In the genomic region with DNA sequence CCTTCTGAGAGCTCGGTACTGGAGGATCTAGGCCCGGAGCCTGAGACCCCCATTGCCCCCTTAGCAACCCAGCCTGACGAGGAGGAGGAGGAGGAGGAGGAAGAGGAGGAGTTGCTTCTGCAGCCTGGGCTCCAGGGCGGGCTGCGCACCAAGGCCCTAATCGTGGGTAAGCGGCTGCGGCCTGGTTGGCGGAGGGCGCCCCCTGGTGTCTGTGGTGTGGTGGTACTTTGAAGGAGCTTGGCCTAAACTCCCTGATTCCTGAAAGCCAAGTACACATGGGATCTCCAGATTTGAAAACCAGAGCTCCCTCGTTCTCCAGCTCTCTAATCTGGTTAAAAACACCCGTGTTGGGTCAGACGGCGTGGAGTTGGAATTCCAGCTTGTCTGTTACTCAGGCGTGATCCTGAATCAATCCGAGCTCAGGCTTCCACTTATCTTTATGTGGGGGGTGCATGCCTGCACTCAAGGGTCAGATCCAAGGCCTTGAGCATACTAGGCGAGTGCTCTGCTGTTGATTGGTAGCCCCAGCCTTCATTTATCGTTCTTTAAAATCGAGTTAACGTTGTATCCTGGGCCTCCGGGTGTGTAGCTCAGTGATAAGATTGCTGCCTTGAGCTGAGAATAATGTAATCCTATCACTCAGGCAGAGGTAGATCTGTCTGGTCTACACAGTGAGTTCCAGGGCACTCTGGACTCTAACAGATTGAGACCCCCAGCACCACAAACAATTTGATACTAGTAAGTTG, we compare ENCODE assay signal across 9 mouse cellular contexts. TPM values are rescaled to one million over a fixed set of nuclear protein-coding genes. Genes with fewer than 3 reads are reported as not detected.
DNase-seq lines count a peak whose midpoint lies in the region; ATAC-seq and TF ChIP-seq lines count a peak whose summit lies in the region.
"Had no signal": no experiment of that assay in that cellular context is flagged by ENCODE, and none has a peak within 500 bp of the region (broad histone marks: within the 10 kb centered on the region; RNA-seq: fewer than 3 reads in every experiment).

No protein-coding gene starts in this region.

- peak overlapping the region; percentile 43 for H3K9ac ChIP-seq in forebrain, embryonic 13.5 days
- no peak overlapping the region for H3K9ac ChIP-seq in heart, postnatal 0 days (replicated peaks; ENCODE audit: low read depth, low read length)

- H3K27me3 ChIP-seq in forebrain, embryonic 13.5 days = no peaks in the 10 kb centered on the region
- H3K27me3 ChIP-seq in heart, postnatal 0 days (ENCODE audit: control insufficient read depth, insufficient read depth, low read length) = no peaks in the 10 kb centered on the region

- TF ChIP-seq EP300 in heart, postnatal 0 days (IDR thresholded peaks at IDR 0.05; ENCODE audit: low read depth) = no peak

- TF ChIP-seq POLR2A in lung, adult 2 months (IDR thresholded peaks at IDR 0.05; ENCODE audit: borderline replicate concordance, extremely low read depth, low read depth, low read length) = no peak
- TF ChIP-seq POLR2A in olfactory bulb, adult 2 months (IDR thresholded peaks at IDR 0.05; ENCODE audit: insufficient read depth, low read depth, low read length) = no peak

- peak overlapping the region; percentile 34 for H3K4me2 ChIP-seq in forebrain, embryonic 13.5 days
- H3K4me2 ChIP-seq in heart, postnatal 0 days (ENCODE audit: low read depth, low read length) = peak overlapping the region; percentile 26

- ATAC-seq in forebrain, embryonic 13.5 days = peak; percentile 59
- ATAC-seq in heart, postnatal 0 days (ENCODE audit: insufficient read depth, low read depth) = 0 out of 2 replicates have a peak, but pooled peaks have one; percentile 45

- peaks cover 4% of the 10 kb centered on the region; the same call in 1 of the 2 replicates for H3K9me3 ChIP-seq in forebrain, embryonic 13.5 days (replicated peaks)
- H3K9me3 ChIP-seq in heart, postnatal 0 days (replicated peaks; ENCODE audit: control insufficient read depth, low read length) = no peaks in the 10 kb centered on the region

- H3K4me3 ChIP-seq in forebrain, embryonic 13.5 days = no peak overlapping the region; the same call in 1 of the 2 replicates
- H3K4me3 ChIP-seq in heart, postnatal 0 days (ENCODE audit: low read depth, low read length) = no peak overlapping the region
- H3K4me3 ChIP-seq in lung, adult 2 months (replicated peaks; ENCODE audit: extremely low read depth, low read depth, low read length) = no peak overlapping the region
- no peak overlapping the region for H3K4me3 ChIP-seq in olfactory bulb, adult 2 months (ENCODE audit: insufficient read depth, low read depth, low read length)
- H3K4me3 ChIP-seq: erythroblast, embryonic 14.5 days had no signal

- H3K36me3 ChIP-seq in forebrain, embryonic 13.5 days (ENCODE audit: poor library complexity, severe bottlenecking) = peaks cover 49% of the 10 kb centered on the region
- peaks cover 27% of the 10 kb centered on the region for H3K36me3 ChIP-seq in heart, postnatal 0 days (replicated peaks; ENCODE audit: control insufficient read depth, insufficient read depth, low read length)

- H3K27ac ChIP-seq in forebrain, embryonic 13.5 days = peak overlapping the region; percentile 35; the same call in 1 of the 2 replicates
- H3K27ac ChIP-seq in heart, postnatal 0 days (ENCODE audit: low read depth) = peak overlapping the region; percentile 39; the same call in 1 of the 2 replicates
- H3K27ac ChIP-seq in olfactory bulb, adult 2 months (ENCODE audit: insufficient read depth, low read depth, low read length) = no peak overlapping the region

- 32% methylated on average over 21 of the region's 21 CpGs for WGBS in forebrain, embryonic 13.5 days
- 21% methylated on average over 21 of the region's 21 CpGs for WGBS in heart, postnatal 0 days
- WGBS in lung, adult 2 months = 29% methylated on average over 21 of the region's 21 CpGs
- 31% methylated on average over 21 of the region's 21 CpGs for WGBS in olfactory bulb, adult 2 months

- peaks cover 45% of the 10 kb centered on the region for H3K4me1 ChIP-seq in forebrain, embryonic 13.5 days
- H3K4me1 ChIP-seq in heart, postnatal 0 days (ENCODE audit: control insufficient read depth, insufficient read depth) = peaks cover 14% of the 10 kb centered on the region
- H3K4me1 ChIP-seq in lung, adult 2 months (ENCODE audit: control insufficient read depth, insufficient read depth, low read length) = peaks cover 12% of the 10 kb centered on the region
- H3K4me1 ChIP-seq in olfactory bulb, adult 2 months (ENCODE audit: control insufficient read depth, insufficient read depth, low read length) = peaks cover 19% of the 10 kb centered on the region

- peak; percentile 94 for TF ChIP-seq CTCF in heart, postnatal 0 days (IDR thresholded peaks at IDR 0.05; ENCODE audit: low read depth)
- peak; percentile 80 for TF ChIP-seq CTCF in lung, adult 2 months (IDR thresholded peaks at IDR 0.05; ENCODE audit: insufficient read depth, low read length)
- peak; percentile 79 for TF ChIP-seq CTCF in olfactory bulb, adult 2 months (IDR thresholded peaks at IDR 0.05; ENCODE audit: insufficient read depth, low read depth, low read length)

- DNase-seq in CD8-positive naive resting alpha-beta T cell, adult 2 months (ENCODE audit: low read depth in 2 of 2, low spot score in 2 of 2) = peak; percentile 79 to 81
- peak; percentile 81 for DNase-seq in c-Kit-positive CD71-positive TER-119-positive erythroid progenitor cells, embryonic 14.5 days (ENCODE audit: low spot score)
- DNase-seq in heart, postnatal 0 days (ENCODE audit: low spot score) = peak; percentile 84
- DNase-seq in layer of hippocampus, adult 18-20 months (ENCODE audit: low spot score in 2 of 2) = peak; percentile 80 to 90
- DNase-seq in lung, adult 2 months = peak; percentile 92
- peak; percentile 79 for DNase-seq in testis, postnatal 14 days (ENCODE audit: low spot score)

RNA-seq across cellular contexts. Expression of a gene that starts 5.7 kb away (rescaled TPM):
- polyA plus RNA-seq in forebrain, embryonic 13.5 days (2015; fragmentation: Nextera tagmentation; extraction: Ambion mirVana) = 38.6 and 39.9 TPM in 2 replicates
- 18.2 and 24.1 TPM in 2 replicates for total RNA-seq in heart, postnatal 0 days (2014; rRNA removed; ENCODE audit: low replicate concordance)
- 14.9 and 15.0 TPM in 2 replicates for polyA plus RNA-seq in heart, postnatal 0 days (2015; fragmentation: Nextera tagmentation; extraction: Ambion mirVana)
- 10 to 100 TPM; 25.0 to 30.2 TPM for total RNA-seq in layer of hippocampus, adult 18-20 months (2021)
- 62.8 and 70.1 TPM in 2 replicates for polyA plus RNA-seq in lung, adult 2 months (2012; rRNA removed)
- not detected in 2 replicates for polyA plus RNA-seq in olfactory bulb, adult 2 months (2012; ENCODE audit: insufficient read depth, insufficient read length, low replicate concordance, missing spikeins)

RNA-seq across cellular contexts. Expression of a gene that starts 8.6 kb away (rescaled TPM):
- polyA plus RNA-seq in forebrain, embryonic 13.5 days (2015; fragmentation: Nextera tagmentation; extraction: Ambion mirVana) = 20.9 and 22.7 TPM in 2 replicates
- 30.0 and 35.0 TPM in 2 replicates for total RNA-seq in heart, postnatal 0 days (2014; rRNA removed; ENCODE audit: low replicate concordance)
- polyA plus RNA-seq in heart, postnatal 0 days (2015; fragmentation: Nextera tagmentation; extraction: Ambion mirVana) = 10.0 and 11.6 TPM in 2 replicates
- total RNA-seq in layer of hippocampus, adult 18-20 months (2021) = 1 to 10 TPM; 7.1 to 7.6 TPM
- polyA plus RNA-seq in lung, adult 2 months (2012; rRNA removed) = 53.9 and 61.5 TPM in 2 replicates
- not detected in 2 replicates for polyA plus RNA-seq in olfactory bulb, adult 2 months (2012; ENCODE audit: insufficient read depth, insufficient read length, low replicate concordance, missing spikeins)

RNA-seq across cellular contexts. Expression of a gene that starts 12.8 kb away (rescaled TPM):
- 41.3 and 47.9 TPM in 2 replicates for polyA plus RNA-seq in forebrain, embryonic 13.5 days (2015; fragmentation: Nextera tagmentation; extraction: Ambion mirVana)
- total RNA-seq in heart, postnatal 0 days (2014; rRNA removed; ENCODE audit: low replicate concordance) = 16.1 and 36.2 TPM in 2 replicates
- 18.0 and 21.6 TPM in 2 replicates for polyA plus RNA-seq in heart, postnatal 0 days (2015; fragmentation: Nextera tagmentation; extraction: Ambion mirVana)
- 1 to 10 TPM; 1.6 to 1.9 TPM for total RNA-seq in layer of hippocampus, adult 18-20 months (2021)
- 16.5 and 26.2 TPM in 2 replicates for polyA plus RNA-seq in lung, adult 2 months (2012; rRNA removed)
- not detected in 2 replicates for polyA plus RNA-seq in olfactory bulb, adult 2 months (2012; ENCODE audit: insufficient read depth, insufficient read length, low replicate concordance, missing spikeins)

RNA-seq across cellular contexts. Expression of a gene that starts 23.3 kb away (rescaled TPM):
- 31.6 and 36.6 TPM in 2 replicates for polyA plus RNA-seq in forebrain, embryonic 13.5 days (2015; fragmentation: Nextera tagmentation; extraction: Ambion mirVana)
- 32.5 and 36.6 TPM in 2 replicates for total RNA-seq in heart, postnatal 0 days (2014; rRNA removed; ENCODE audit: low replicate concordance)
- polyA plus RNA-seq in heart, postnatal 0 days (2015; fragmentation: Nextera tagmentation; extraction: Ambion mirVana) = 51.9 and 53.1 TPM in 2 replicates
- 10 to 100 TPM; 52.9 to 56.7 TPM for total RNA-seq in layer of hippocampus, adult 18-20 months (2021)
- polyA plus RNA-seq in lung, adult 2 months (2012; rRNA removed) = 36.1 and 38.1 TPM in 2 replicates
- polyA plus RNA-seq in olfactory bulb, adult 2 months (2012; ENCODE audit: insufficient read depth, insufficient read length, low replicate concordance, missing spikeins) = not detected in 2 replicates

RNA-seq across cellular contexts. Expression of a gene that starts 32.6 kb away (rescaled TPM):
- polyA plus RNA-seq in forebrain, embryonic 13.5 days (2015; fragmentation: Nextera tagmentation; extraction: Ambion mirVana) = 15.1 and 18.4 TPM in 2 replicates
- total RNA-seq in heart, postnatal 0 days (2014; rRNA removed; ENCODE audit: low replicate concordance) = 5.4 and 25.0 TPM in 2 replicates
- 2.3 and 3.0 TPM in 2 replicates for polyA plus RNA-seq in heart, postnatal 0 days (2015; fragmentation: Nextera tagmentation; extraction: Ambion mirVana)
- 10 to 100 TPM; 17.2 to 18.5 TPM for total RNA-seq in layer of hippocampus, adult 18-20 months (2021)
- 6.8 and 8.2 TPM in 2 replicates for polyA plus RNA-seq in lung, adult 2 months (2012; rRNA removed)
- polyA plus RNA-seq in olfactory bulb, adult 2 months (2012; ENCODE audit: insufficient read depth, insufficient read length, low replicate concordance, missing spikeins) = 41.3 TPM in 1 of 2 replicates, not detected in the other

Comparison
In these comparisons a context has a peak if more than half of its experiments do, and no peak if none do; other contexts are left out.
1. RNA of a gene that starts 5.7 kb away (polyA plus RNA-seq): 62.8 to 70.1 TPM in lung, adult 2 months, 38.6 to 39.9 TPM in forebrain, embryonic 13.5 days and 14.9 to 15.0 TPM in heart, postnatal 0 days; not detected in olfactory bulb, adult 2 months; every median in the first group is over 10 times any median in the second.
2. RNA of a gene that starts 8.6 kb away (polyA plus RNA-seq): 53.9 to 61.5 TPM in lung, adult 2 months, 20.9 to 22.7 TPM in forebrain, embryonic 13.5 days and 10.0 to 11.6 TPM in heart, postnatal 0 days; not detected in olfactory bulb, adult 2 months; every median in the first group is over 10 times any median in the second.
3. Peak in every context shown above with its lines, with median percentiles within 50 percentile points of each other: DNase-seq and CTCF ChIP-seq.